Mouse (Mus musculus): ENCODE results near the gene 2010111I01Rik.

Gene 2010111I01Rik

DNA sequence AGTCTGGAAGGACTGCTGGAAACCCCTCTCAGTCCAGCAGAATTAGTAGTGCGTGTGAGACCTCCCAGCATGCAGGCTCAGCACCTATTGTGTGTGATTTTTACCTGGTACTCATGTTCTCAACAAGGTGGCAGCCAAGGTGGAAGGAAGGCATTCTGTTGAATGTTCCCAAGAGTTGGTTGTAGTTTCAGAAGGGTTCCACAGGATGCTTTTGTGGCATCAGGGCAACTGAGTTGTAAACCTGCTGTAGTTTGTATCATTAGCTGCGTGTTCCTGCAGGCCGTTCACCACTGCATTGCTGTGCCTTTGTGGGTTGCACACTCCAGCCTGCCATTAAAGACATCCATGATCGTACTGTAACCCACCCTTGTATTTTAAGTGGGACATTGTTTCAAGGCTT lies 294.0 kb downstream of the 2010111I01Rik start:
- DNase-seq (ENCODE audit: low spot score in 2 of 2), result no peak

DNA sequence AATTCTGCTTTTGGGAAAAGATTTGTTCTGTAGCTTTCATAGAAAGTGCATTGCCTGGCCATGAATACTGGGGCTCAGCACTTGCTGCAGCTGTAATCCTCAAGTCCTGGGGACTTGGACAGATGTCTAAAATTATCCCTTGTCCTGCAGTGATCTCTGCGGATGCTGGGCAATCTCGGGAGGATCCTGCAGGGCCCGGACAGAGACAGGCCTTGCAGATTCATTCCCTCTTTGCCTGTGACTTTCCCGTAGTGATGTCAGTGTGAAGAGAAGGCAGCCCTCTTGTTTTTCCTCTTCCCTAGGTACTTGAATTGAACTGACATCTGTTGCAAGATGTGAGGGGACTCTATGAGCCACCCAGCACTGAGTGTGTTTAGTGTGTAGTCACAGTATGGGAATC lies 295.4 kb downstream of the 2010111I01Rik start:
- DNase-seq (ENCODE audit: low spot score in 2 of 2), result no peak

DNA sequence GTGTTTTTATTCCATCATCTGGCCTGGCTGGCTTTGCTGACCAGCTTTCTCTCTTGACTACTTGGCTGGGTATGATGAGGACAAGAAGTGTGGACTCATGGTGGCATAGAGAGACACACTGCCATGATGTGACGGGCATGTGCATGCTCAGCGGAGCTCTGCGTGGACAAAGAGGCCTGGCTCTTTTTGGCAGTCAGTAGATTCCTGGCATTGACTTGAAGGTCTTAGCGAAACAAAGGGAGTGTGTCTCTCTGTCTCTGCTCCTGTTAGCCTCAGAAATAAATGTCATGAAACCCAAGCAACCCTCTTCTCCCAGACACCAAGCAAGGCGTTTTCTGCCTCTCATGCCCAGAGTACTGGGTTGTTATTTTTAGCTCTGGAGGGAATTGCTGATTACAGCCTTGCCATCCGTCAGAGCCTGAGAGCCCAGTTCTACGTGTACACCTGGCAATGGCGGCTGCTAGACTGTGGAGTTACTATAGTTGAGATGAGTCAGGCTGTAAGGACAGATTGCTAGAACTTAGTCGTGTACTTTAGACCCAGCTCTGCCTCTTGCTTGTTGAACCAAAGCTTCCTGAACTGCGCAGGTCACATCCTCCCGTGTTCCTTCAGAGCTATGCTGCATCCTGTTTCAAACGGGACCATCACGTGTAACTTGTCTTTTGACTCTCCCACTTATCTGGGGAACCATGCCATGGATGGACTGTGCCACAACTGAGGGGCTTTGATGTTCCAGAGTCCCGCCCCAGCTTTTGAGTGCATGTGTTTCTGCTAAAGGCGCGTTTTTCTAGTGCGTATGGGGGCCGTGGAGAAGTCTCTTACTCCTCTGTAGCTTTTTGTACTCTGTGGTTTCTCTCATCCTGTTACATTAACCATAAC lies 296.3 kb downstream of the 2010111I01Rik start:
- peak in 1 of 2 experiments; percentile 45 for DNase-seq (ENCODE audit: low spot score in 2 of 2)

DNA sequence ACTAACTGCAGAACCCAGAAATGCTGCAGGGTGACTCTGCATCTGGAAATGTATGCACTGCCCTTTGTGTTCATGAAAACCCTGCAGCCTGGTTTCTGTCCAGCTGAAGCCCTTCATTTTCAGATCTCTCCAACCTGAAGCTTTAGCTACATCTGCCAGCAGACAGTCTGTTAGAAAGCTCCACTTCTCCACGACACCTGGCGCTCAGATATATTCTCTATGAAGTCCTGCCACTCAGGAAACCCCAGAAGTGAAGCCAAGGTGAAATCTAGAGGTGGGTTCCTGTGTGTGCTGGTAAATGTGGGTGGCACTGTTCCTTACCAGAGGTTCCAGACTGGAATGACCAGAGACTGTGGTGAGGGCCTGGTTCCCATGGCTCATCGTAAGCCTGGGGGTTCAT lies 297.0 kb downstream of the 2010111I01Rik start:
- DNase-seq (ENCODE audit: low spot score in 2 of 2), result no peak

- DNase-seq (ENCODE audit: low spot score in 2 of 2), result no peak
Observed at GRCm38 (mm10) chr13:63262168-63262957, 297.7 kb downstream of the 2010111I01Rik start.

DNA sequence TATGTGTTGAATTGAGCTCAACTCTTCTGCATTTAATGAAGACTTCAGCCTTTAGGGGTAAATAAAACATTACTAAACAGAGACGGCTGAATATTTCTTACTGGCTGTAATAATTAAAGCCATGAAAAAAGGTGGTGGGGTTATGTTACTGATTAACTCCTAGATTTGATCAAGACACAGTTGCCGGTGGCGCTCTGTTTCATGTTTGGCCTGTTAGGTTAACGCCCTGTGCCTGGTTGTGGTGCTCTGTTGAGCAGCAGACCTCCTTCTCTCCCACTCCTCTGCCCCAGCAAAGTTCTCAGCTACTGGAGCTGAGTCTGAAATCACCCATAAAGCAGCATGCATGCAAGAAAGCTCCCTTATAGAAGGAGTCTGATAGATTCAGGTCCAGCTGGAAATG lies 303.7 kb downstream of the 2010111I01Rik start:
- no peak for DNase-seq (ENCODE audit: low spot score in 2 of 2)

DNA sequence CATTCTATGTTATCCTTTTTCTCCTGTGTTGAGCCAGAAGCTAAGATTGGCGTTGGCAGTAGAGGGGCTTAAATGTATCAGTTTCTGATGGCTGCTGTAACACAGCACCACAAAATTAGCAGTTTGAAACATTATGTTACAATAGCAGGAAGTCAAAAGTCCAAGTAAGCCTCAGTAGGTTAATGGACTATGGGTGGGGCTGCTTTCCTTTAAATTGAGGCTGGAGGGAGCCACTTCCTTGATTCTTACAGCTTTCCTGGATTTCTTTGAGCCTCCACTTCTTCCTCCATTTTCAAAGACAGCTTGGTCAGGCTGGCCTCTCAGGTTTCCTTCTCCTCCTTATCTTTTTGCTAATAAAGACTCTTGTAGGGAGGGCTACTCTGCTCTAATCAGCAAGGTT lies 304.1 kb downstream of the 2010111I01Rik start:
- no peak for DNase-seq (ENCODE audit: low spot score in 2 of 2)

DNA sequence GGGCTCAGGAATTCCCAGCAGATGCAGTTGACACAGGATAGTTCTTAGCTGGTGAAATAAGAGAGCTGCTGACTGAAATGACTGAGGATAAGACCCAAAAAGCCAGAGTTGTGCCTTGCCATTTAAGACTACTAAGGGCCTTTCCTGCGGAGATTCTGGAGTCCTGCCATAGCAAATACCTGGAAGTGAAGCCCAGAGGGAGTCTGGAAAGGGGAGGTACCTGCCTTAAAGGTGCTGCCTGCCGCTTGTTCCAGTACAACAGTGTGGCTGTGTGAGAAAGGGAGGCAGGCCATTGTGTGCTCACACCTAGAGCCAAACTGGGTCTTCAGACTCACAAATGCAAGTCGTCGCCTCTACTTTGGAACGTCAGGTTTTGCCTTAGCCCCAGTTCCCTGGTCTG lies 305.5 kb downstream of the 2010111I01Rik start:
- DNase-seq (ENCODE audit: low spot score in 2 of 2), result no peak

- DNase-seq (ENCODE audit: low spot score in 2 of 2), result no peak
Observed at GRCm38 (mm10) chr13:63272017-63272601, 307.4 kb downstream of the 2010111I01Rik start.

DNA sequence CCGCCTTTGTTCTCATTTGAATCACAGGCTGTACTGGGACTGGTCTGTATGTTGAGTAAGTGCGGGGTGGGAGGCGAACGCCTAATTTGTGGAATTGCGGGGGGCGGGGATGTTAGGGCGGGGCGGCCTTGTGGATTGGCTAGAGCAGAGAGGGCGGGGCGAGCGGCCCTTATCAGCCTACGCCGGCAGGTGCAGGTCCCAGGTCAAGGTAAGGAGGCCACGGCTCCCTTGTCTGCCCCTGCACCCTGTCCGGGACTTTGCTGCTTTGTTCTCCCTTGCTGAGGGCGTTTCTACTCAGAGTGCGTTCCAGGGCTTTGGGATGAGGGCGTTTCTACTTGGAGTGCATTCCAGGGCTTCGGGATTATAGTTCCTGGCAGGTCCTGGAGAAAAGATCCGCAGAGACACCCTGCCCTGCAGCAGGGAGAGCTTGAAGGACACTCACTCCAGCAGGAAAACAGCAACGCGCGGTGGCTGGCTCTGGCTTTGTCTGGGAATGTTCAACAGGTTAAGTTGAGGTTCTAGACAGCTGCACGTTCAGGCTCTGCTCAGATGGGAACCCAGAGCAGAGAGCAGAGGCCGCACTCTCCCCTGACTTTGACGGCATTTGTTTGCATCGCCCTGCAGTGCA lies 308.0 kb downstream of the 2010111I01Rik start:
- no peak for DNase-seq (ENCODE audit: low spot score in 2 of 2)

- DNase-seq (ENCODE audit: low spot score in 2 of 2), result no peak
Observed at GRCm38 (mm10) chr13:63273859-63274258, 309.2 kb downstream of the 2010111I01Rik start.

- DNase-seq (ENCODE audit: low spot score in 2 of 2), result no peak
Observed at GRCm38 (mm10) chr13:63274488-63275166, 309.9 kb downstream of the 2010111I01Rik start.

- no peak for DNase-seq (ENCODE audit: low spot score in 2 of 2)
Observed at GRCm38 (mm10) chr13:63276389-63276788, 311.7 kb downstream of the 2010111I01Rik start.

GRCm38 (mm10) chr13:63277316-63277715 lies 312.6 kb downstream of the 2010111I01Rik start:
- DNase-seq (ENCODE audit: low spot score in 2 of 2), result no peak

DNA sequence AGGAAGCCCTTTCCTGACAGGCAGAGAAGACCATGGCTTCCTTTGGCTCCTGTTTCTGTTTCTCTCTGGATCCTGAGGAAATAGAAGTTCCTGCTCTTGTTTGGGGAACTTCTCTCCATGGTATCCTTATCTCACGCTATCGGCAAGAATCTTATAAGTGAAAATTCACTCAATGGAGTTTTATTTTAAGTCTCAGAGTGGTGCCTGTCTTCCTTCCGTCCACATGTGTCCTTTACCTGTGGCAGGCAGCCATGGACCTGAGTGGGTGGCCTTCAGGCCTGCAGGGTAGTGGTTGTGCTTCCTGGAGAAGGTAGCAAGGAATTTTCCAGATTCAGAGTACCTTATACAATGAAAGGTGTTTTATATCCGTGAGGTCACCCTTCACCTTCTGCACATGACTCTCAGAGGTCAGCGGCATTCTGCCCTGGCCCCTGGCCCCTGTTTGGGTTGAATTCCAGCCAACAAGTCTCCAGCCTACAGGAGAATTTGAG lies 313.5 kb downstream of the 2010111I01Rik start:
- DNase-seq (ENCODE audit: low spot score in 2 of 2), result no peak

DNA sequence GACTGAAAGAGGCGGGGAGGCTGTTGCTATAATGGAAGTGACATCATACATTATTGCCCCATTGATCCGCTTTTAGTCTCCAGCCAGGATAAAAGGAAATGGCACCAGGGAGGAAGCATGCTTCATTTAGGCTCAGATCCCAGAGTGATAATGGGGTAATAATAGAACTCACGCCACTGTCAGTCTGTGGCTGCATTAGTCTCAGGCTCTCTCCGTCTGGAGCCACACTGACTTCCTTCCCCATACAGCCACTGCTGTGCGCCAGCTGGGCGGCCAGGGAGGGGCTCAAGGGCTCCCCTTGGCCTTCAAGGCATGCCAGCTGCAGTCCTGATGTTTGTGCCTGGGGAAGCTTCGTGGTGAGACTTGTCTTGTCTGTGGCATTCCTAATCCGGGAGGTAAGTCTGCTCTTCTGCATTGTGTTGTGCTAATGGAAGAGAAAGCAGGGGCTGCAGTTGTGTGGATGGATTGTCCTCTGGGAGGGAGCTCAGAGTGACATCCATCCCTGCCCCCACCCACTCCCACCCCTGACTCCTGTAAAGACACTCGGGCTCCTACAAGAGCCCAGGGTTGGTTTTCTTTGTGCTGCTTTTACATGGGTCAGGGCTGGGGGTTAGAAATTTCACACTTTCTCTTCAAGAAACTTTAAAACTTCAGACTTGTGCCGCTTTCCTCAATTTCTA lies 314.2 kb downstream of the 2010111I01Rik start:
- DNase-seq (ENCODE audit: low spot score in 2 of 2), result peak; percentile 50 to 54

DNA sequence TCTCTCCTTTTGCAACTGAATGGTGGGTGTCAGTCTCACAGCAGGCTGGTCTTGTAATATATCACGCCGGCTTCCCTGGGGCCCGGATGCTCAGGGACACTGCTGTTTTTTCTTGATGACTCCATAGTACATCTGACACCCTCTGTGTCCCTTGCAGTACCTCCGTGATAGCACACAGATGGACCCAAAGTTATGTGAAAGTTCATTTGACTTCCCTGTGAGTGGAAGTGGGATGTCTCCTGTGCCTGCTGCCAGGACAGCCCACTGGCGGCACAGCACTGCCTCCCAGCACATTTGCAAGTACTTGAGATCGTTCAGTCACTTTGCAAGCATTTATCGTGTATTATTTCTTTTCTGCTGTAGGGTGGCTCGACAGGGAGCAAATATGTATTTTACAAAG lies 315.1 kb downstream of the 2010111I01Rik start:
- DNase-seq (ENCODE audit: low spot score in 2 of 2), result no peak

DNA sequence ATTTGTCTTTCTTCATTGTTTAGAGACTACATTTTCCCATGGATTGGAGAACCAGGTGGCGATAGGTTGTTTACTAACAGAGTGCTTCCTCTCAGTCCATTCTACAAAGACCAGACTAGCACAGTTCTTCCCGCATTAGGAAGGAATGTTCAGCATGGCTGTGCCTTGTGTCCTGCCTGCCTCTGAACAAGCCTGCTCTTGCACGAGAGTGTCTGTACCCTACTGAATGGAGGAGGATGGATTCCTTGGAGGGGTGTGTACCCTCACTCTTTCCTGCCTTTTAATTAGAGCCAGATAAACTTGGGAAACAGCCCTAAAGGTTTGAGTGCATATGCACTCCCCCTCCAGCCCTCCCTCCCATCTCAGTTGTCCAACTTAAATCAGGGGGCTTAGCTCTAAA lies 315.7 kb downstream of the 2010111I01Rik start:
- DNase-seq (ENCODE audit: low spot score in 2 of 2), result no peak

DNA sequence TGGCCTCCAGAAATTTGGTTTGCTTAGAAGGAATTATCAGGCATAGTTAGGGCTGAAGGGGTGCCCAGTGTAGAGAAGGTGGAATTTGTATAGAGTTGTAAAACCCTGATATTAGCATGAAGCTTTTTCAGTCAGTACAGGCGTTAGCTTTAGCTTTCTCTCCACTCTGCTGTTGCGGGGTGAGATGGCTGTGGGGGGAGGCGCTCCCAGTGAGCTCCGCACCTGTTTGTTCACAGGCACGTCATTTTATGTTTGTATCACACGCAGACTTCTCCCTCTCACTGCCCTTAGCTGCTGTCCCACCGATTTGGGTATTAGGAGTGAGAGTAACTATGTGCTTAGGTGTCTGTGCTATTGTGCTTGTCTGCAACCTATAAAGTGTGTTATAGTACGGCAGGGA lies 316.5 kb downstream of the 2010111I01Rik start:
- no peak for DNase-seq (ENCODE audit: low spot score in 2 of 2)

GRCm38 (mm10) chr13:63283236-63283635 lies 318.5 kb downstream of the 2010111I01Rik start:
- no peak for DNase-seq (ENCODE audit: low spot score in 2 of 2)

DNA sequence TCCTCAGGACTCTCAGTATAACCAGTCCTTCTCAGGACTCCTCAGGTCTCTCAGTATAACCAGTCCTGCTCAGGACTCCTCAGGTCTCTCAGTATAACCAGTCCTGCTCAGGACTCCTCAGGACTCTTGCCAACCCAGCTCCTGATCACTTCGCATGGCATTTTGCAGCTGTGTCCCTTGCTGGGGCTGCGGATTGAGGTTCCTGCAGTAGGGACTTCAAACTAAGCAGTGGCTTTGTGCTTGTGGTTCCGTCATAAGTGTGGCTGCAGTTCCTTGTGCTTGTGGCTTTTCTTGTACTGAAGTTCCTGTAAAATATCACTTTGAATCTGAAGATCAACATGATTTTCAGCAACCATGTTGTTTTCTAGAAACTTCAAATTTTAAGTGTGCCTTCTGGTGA lies 320.1 kb downstream of the 2010111I01Rik start:
- DNase-seq (ENCODE audit: low spot score in 2 of 2), result no peak

Data from right cerebral cortex, postnatal 10 days (tissue).